Mouse (Mus musculus): ENCODE measurements around the gene Ppp1r8.
"Not testable (repeated sequence)": the region's sequence is repeated elsewhere in the genome, so short reads cannot be mapped to it uniquely, and the experiment has no call there.

Gene Ppp1r8

DNA sequence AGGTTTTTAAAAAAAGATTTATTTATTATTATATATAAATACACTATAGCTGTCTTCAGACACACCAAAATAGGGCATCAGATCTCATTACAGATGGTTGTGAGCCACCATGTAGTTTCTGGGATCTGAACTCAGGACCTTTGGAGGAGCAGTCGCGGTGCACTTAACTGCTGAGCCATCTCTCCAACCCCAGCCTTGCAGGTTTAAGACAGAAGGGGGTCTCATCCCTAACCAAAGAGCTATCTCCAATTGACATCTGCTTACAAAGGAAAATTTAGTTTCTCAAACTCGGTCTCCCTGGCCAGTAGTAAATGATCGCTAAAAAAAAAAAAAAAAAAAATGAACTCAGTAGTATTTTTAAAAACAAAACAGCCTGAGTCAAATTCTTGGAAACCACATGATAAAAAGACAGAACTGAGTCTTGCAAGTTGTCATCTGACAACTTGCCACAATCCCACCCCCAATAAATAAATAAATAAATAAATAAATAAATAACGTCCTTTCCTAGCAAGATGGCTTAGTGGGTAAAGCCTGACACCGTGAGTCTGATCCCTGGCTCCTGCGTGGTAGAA, 36.3 kb downstream of the Ppp1r8 start:
- no peak for DNase-seq (ENCODE audit: low read depth, low spot score)

- no peak for DNase-seq (ENCODE audit: low read depth, low spot score)
Measured at GRCm38 (mm10) chr4:132805599-132806197, 37.3 kb downstream of the Ppp1r8 start.

- DNase-seq (ENCODE audit: low read depth, low spot score): no peak
Measured at GRCm38 (mm10) chr4:132805146-132805545, 37.8 kb downstream of the Ppp1r8 start.

DNA sequence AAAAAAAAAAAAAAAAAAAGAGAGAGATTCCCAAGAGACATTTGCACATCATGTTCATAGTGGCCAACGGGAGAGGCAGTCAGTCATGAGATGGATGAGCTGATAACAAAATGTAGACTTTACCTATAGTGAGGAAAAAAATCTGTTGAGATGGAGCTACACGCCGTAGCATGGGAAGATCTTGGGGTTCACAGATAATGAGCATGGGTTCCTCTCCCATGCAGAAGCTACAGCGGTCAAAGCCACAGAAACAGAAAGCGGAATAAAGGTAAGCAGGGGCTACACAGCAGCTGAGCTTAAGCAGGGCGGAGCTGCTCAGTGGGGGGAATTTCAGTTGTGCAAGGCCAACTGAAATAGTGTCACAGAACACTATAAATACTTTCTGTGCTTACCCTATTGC, 38.6 kb downstream of the Ppp1r8 start:
- no peak for DNase-seq (ENCODE audit: low read depth, low spot score)

DNA sequence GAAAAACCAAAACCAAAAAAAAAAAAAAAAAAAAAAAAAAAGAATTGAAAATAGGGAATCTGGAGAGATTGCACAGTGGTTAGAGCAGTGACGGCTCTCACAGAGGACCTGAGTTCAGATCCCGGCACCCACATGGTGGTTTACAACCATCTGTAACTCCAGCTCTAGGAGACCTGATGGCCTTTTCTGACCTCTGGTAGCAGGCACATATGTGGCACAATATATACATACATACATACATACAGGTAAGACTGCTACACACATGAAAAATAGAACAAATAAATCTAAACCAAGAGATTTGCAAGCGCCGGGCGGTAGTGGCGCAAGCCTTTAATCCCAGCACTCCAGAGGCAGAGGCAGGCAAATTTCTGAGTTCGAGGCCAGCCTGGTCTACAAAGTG, 39.1 kb downstream of the Ppp1r8 start:
- no peak for DNase-seq (ENCODE audit: low read depth, low spot score)

- no peak for DNase-seq (ENCODE audit: low read depth, low spot score)
Measured at GRCm38 (mm10) chr4:132803212-132803611, 39.8 kb downstream of the Ppp1r8 start.

DNA sequence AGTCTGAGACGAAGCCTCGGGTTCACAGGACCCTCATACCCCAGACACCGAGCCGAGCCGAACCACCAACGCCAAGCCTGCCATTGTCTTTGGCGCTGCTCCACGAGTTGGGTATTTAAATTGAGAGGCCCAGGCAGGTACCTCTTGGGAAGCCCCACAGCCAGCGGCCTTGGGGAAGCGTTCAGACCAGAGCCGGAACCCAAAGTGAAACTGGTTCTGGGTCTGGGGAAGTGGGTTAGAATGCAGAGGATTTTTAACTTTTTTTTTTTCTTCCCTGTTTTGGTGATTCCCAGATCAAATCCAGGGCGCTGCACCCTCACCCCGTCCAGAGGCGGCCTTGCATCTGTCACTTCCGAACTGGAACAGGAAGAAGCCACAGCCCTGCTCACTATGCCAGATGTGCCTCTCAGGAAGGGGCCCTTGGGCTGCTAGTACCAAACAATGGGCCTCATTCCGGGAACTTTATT, 40.8 kb downstream of the Ppp1r8 start:
- DNase-seq (ENCODE audit: low read depth, low spot score): no peak

- no peak for DNase-seq (ENCODE audit: low read depth, low spot score)
Measured at GRCm38 (mm10) chr4:132801176-132802077, 41.5 kb downstream of the Ppp1r8 start.

GRCm38 (mm10) chr4:132799845-132800244, 43.1 kb downstream of the Ppp1r8 start:
- DNase-seq (ENCODE audit: low read depth, low spot score): no peak

DNA sequence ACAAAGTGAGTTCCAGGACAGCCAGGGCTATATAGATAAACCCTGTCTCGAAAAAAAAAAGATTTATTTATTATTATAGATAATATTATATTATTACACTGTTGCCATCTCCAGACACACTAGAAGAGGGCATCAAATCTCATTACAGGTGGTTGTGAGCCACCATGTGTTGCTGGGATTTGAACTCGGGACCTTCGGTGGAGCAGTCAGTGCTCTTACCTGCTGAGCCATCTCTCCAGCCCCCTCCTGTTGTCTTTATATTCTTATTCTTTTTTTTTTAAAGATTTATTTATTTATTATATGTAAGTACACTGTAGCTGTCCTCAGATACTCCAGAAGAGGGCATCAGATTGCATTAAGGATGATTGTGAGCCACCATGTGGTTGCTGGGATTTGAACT, 44.3 kb downstream of the Ppp1r8 start:
- DNase-seq (ENCODE audit: low read depth, low spot score): not testable (repeated sequence)

DNA sequence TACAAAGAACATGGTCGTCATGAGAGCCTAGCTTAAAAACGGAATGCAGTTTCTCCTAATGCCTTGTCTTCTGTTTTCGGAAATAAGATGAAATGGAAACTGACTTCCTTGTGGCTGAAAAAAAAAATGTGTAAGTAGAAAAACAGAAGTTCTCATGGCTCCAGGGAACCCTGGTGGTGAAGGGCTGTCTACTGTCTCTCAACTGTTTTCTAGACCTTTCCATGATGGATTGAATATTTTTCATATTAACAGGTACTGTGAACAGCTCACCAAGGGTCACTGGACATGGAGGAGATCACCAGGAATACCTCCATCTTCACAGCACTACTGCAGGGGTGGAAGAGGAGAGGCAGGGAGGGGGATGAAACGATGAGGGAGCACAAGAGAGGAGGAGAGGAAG, 44.9 kb downstream of the Ppp1r8 start:
- DNase-seq (ENCODE audit: low read depth, low spot score): no peak

- no peak for DNase-seq (ENCODE audit: low read depth, low spot score)
Measured at GRCm38 (mm10) chr4:132797461-132797860, 45.5 kb downstream of the Ppp1r8 start.

- DNase-seq (ENCODE audit: low read depth, low spot score): no peak
Measured at GRCm38 (mm10) chr4:132796196-132796886, 46.6 kb downstream of the Ppp1r8 start, which contains the start of gene Themis2. Themis2 (minus strand) TSS chr4:132796387.

- no peak for DNase-seq (ENCODE audit: low read depth, low spot score)
Measured at GRCm38 (mm10) chr4:132795171-132795570, 47.8 kb downstream of the Ppp1r8 start.

GRCm38 (mm10) chr4:132794760-132795159, 48.2 kb downstream of the Ppp1r8 start:
- DNase-seq (ENCODE audit: low read depth, low spot score): no peak

- DNase-seq (ENCODE audit: low read depth, low spot score): no peak
Measured at GRCm38 (mm10) chr4:132794028-132794427, 48.9 kb downstream of the Ppp1r8 start.

- DNase-seq (ENCODE audit: low read depth, low spot score): not testable (repeated sequence)
Measured at GRCm38 (mm10) chr4:132793322-132794004, 49.5 kb downstream of the Ppp1r8 start.

DNA sequence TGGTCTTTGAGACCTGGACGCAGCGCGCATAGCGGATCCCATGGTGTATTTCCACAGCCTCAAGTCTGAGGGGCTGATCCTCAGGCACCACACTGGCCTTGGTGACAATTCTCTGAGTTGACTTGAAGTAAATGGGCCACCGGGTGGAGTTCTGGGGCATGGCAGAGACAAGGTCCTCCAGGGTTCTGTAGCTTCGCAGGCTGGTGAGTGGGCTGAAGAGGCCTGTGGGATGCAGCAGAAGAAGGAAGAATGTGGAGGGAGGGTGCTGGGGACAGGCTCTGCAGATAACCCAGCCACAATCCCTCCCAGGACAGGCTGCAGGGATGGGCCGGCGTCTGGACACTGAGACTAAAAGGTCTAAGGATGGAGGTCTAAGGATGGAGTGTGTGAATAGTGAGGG, 53.2 kb downstream of the Ppp1r8 start:
- no peak for DNase-seq (ENCODE audit: low read depth, low spot score)

DNA sequence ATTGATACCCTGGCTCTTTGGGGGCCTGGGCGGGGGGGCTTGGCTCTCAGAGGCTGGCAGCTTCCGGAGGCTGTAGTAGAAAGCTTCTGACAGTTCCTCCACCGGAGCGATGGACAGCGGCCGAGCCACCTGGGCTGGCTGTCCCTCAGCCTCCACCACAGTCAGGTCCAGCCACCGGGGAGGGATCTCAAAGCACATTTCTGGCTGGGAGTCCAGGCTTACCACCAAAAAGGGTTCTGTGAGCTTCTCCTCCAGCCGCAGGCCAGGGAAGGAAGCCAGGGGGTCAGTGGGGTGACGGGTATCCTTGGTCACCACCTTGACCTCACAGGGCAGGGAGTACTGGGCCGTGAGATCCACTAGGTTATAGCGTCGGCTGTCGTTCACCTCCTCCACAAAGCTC, 57.7 kb downstream of the Ppp1r8 start:
- no peak for DNase-seq (ENCODE audit: low read depth, low spot score)

DNA sequence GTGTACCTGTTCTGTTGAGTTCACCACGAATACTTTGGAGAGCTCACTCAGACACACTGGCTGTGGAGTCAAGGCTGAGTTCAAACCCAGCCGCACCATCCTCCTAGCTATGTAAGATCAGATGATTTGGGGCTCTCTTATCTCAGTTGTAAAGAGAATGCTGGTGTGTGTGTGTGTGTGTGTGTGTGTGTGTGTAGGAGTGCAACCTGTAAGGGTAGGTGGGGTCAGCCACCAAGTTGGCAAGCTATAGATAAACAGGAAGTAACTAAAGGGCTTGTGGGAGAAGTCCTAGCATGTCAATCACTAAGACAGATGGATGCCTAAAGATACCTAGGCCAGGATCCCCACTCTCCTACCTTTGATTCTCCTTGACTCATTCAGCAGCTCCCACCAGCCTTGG, 59.2 kb downstream of the Ppp1r8 start:
- DNase-seq (ENCODE audit: low read depth, low spot score): no peak

GRCm38 (mm10) chr4:132780288-132780687, 62.7 kb downstream of the Ppp1r8 start:
- DNase-seq (ENCODE audit: low read depth, low spot score): no peak

Measured in retina, adult 2 months (tissue).